Mouse (Mus musculus): ENCODE data around the gene Lrrc3b. TPM values are rescaled to one million over a fixed set of nuclear protein-coding genes. Genes with fewer than 3 reads are reported as not detected.

The Lrrc3b gene
- polyA plus RNA-seq, 1 experiment from 2014 or later, result 7.6 TPM

DNA sequence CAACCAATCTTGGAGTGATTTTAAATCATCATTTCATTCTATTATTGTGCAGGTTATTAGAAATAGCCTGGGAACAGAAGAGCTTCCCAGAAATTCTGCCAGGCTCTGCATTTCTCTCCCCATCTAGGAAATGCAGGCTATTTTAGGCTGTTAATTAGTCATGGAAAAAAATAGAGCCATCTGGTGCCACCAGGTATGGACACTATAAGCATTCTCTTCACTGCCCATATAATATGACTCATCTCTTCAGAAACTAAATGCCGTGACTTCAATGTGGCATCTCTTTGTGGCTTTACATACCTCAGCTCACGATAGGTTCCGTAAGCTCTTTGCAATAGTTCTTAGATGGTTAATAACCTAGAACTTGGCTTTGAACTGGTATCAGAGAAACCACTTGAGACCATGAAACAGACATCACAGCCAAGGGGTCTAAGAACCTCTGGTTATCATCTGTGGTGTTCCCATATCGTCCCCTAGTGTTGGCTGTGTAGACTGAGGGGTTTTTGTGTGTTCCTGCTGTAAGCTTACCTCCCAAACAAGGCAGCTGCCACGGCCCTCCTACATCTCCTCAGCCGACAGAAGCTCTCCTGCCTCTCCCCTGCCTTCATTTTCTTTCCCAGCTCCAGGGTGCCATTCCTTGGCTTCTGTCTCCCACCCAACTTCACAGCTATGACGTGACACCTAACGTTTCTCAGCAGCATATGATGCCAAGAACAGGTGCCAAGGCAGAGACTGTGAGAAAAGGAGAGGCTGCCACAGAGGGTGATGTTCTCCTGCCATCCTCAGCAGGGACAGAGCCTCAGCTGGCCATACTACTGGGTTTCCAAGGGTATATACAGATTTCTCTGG is 27.9 kb downstream of the Lrrc3b start:
- Histone ChIP-seq H3K27ac (ENCODE audit: low read depth) (no peak overlapping the region), H3K36me3 (ENCODE audit: control insufficient read depth, insufficient read depth, low read length) (no peaks in the 10 kb centered on the region), H3K9ac (ENCODE audit: low read length) (no peak overlapping the region), H3K4me2 (ENCODE audit: low read length) (no peak overlapping the region), H3K4me3 (ENCODE audit: low read depth, low read length) (no peak overlapping the region), H3K4me1 (replicated peaks; ENCODE audit: control insufficient read depth, insufficient read depth, low read length) (0 out of 2 replicates have a peak, but pooled peaks cover 2% of the 10 kb centered on the region), H3K9me3 (ENCODE audit: control insufficient read depth, low read length) (no peaks in the 10 kb centered on the region), H3K27me3 (replicated peaks; ENCODE audit: control insufficient read depth, insufficient read depth, low read length) (no peaks in the 10 kb centered on the region)
- DNase-seq (ENCODE audit: low spot score) (no peak), ATAC-seq (replicated peaks; ENCODE audit: low FRiP score, low TSS enrichment, low read depth) (no peak)
- WGBS, result 81% methylated on average over 8 of the region's 8 CpGs

DNA sequence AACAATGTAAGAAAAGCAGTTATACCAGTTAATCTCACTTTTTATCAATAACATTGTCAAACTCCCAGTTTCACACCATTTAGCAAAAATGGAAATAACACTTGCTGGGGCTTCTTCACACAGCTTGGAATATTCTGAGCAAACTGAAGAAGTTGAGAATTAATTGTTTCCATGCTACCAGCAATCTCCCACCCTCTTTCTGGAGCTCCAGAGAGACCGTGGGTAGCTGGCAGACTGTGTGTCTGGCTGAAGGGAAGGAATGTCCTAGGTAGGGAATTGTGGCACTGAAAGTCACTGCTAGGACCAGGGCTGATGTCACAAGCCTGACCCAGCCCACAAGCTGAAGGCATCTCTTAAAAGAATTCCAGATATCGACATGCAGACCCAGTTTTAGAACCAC is 53.3 kb downstream of the Lrrc3b start:
- ATAC-seq (replicated peaks; ENCODE audit: low FRiP score, low TSS enrichment, low read depth), result no peak

DNA sequence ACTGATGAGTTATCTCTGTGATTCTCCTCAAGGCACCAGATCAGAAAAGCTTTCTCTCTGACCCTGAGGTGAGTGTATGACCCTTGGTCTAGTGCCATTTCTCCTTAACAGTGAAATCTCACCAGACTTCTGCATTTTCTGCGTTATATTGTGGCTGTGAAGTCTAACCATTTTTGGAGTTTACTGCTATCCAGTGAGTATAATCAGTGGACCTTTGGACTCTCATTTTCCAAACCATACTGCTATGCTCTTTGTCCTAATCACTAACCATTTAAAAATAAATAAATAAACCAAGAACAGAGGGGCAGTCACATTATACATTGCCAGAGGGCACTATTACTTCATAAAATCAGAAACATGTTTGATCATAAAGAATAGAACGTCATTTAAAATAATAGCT is 53.8 kb downstream of the Lrrc3b start:
- WGBS, result 69% methylated on average over 2 of the region's 2 CpGs
- H3K27ac ChIP-seq (ENCODE audit: low read depth), result no peak overlapping the region
- H3K4me2 ChIP-seq (ENCODE audit: low read length), result no peak overlapping the region
- H3K36me3 ChIP-seq (ENCODE audit: control insufficient read depth, insufficient read depth, low read length), result no peaks in the 10 kb centered on the region
- no peak overlapping the region for H3K9ac ChIP-seq (ENCODE audit: low read length)
- DNase-seq (ENCODE audit: low spot score) (no peak), ATAC-seq (replicated peaks; ENCODE audit: low FRiP score, low TSS enrichment, low read depth) (no peak)
- H3K9me3 ChIP-seq (ENCODE audit: control insufficient read depth, low read length), result no peaks in the 10 kb centered on the region
- no peaks in the 10 kb centered on the region for H3K27me3 ChIP-seq (replicated peaks; ENCODE audit: control insufficient read depth, insufficient read depth, low read length)
- no peak overlapping the region for H3K4me3 ChIP-seq (ENCODE audit: low read depth, low read length)
- no peaks in the 10 kb centered on the region for H3K4me1 ChIP-seq (replicated peaks; ENCODE audit: control insufficient read depth, insufficient read depth, low read length)

More for the DNA sequence above, 53.3 kb downstream of the Lrrc3b start:
- 82% methylated on average over 2 of the region's 2 CpGs for WGBS
- no peak overlapping the region for H3K27ac ChIP-seq (ENCODE audit: low read depth)
- H3K4me1 ChIP-seq (replicated peaks; ENCODE audit: control insufficient read depth, insufficient read depth, low read length), result no peaks in the 10 kb centered on the region
- H3K9me3 ChIP-seq (ENCODE audit: control insufficient read depth, low read length), result no peaks in the 10 kb centered on the region
- no peak overlapping the region for H3K4me3 ChIP-seq (ENCODE audit: low read depth, low read length)
- H3K36me3 ChIP-seq (ENCODE audit: control insufficient read depth, insufficient read depth, low read length), result no peaks in the 10 kb centered on the region
- no peak overlapping the region for H3K9ac ChIP-seq (ENCODE audit: low read length)
- no peak overlapping the region for H3K4me2 ChIP-seq (ENCODE audit: low read length)
- DNase-seq (ENCODE audit: low spot score), result no peak
- H3K27me3 ChIP-seq (replicated peaks; ENCODE audit: control insufficient read depth, insufficient read depth, low read length), result no peaks in the 10 kb centered on the region

DNA sequence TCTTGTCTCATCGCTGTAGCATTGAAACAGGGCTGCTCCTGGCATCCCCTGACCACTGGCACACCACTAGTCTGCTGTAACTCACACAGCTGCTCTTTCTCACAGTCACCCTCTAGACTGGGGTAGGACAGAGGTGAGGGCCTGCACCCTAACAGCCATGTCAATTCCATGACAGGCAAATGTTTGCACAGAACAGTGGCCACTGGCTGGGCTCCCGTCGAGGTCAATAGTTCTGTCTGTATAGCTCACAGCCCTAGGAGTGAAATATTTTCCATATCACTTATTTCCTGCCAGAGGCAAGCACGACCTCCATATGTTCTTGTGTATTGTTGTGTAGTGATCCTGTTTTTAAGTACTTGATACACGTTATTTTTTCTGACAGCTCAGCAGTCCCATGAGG is 54.3 kb downstream of the Lrrc3b start:
- Histone ChIP-seq H3K4me2 (ENCODE audit: low read length) (no peak overlapping the region), H3K9ac (ENCODE audit: low read length) (no peak overlapping the region), H3K4me1 (replicated peaks; ENCODE audit: control insufficient read depth, insufficient read depth, low read length) (no peaks in the 10 kb centered on the region), H3K36me3 (ENCODE audit: control insufficient read depth, insufficient read depth, low read length) (no peaks in the 10 kb centered on the region), H3K9me3 (ENCODE audit: control insufficient read depth, low read length) (no peaks in the 10 kb centered on the region), H3K4me3 (ENCODE audit: low read depth, low read length) (no peak overlapping the region), H3K27ac (ENCODE audit: low read depth) (no peak overlapping the region), H3K27me3 (replicated peaks; ENCODE audit: control insufficient read depth, insufficient read depth, low read length) (no peaks in the 10 kb centered on the region)
- no peak for DNase-seq (ENCODE audit: low spot score)
- 55% methylated on average over 5 of the region's 5 CpGs for WGBS
- ATAC-seq (replicated peaks; ENCODE audit: low FRiP score, low TSS enrichment, low read depth), result no peak

DNA sequence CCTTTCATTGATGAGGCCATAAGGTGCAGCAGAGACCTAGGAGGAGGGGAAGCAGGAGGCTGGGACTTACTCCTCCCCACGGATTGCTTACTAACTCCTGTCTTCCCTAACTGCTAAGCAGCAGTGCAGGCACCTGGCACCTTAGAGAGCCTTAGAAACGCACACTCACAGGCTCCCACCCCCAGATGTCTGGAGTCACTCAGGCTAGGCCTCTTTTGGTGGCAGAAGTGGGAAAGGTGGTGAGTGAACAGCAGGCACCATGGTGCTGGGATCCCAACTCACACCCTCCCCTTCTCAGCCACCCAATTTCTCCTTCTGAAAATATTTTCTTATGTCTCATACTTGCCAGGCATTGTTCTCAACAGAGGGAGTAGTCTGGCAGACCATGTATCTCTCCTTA is 55.7 kb downstream of the Lrrc3b start:
- Histone ChIP-seq H3K4me2 (ENCODE audit: low read length) (no peak overlapping the region), H3K27ac (ENCODE audit: low read depth) (no peak overlapping the region), H3K9me3 (ENCODE audit: control insufficient read depth, low read length) (no peaks in the 10 kb centered on the region), H3K4me1 (replicated peaks; ENCODE audit: control insufficient read depth, insufficient read depth, low read length) (no peaks in the 10 kb centered on the region), H3K36me3 (ENCODE audit: control insufficient read depth, insufficient read depth, low read length) (no peaks in the 10 kb centered on the region), H3K27me3 (replicated peaks; ENCODE audit: control insufficient read depth, insufficient read depth, low read length) (no peaks in the 10 kb centered on the region), H3K9ac (ENCODE audit: low read length) (no peak overlapping the region), H3K4me3 (ENCODE audit: low read depth, low read length) (no peak overlapping the region)
- no peak for DNase-seq (ENCODE audit: low spot score)
- ATAC-seq (replicated peaks; ENCODE audit: low FRiP score, low TSS enrichment, low read depth), result no peak
- WGBS, result 25% methylated on average over 2 of the region's 2 CpGs

DNA sequence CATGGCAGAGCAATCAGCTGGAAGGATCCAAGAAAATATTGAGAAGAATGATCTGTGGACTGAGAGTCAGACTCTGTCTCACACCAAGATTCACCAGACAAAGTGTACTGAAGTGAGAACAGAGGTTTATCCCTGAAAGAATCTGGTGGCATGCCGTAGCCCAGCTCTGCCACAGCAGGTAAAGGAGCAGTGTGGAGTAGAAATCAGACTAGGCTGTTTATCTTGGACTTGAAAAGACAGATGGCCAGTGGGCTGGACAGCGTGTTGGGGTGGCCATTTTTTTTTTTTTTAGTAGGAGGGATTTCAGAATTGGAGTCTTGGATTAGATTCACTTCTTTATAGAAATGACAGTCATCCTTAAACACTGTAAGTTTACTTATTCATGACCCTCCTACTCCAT is 61.4 kb downstream of the Lrrc3b start:
- ATAC-seq (replicated peaks; ENCODE audit: low FRiP score, low TSS enrichment, low read depth) (no peak), DNase-seq (ENCODE audit: low spot score) (no peak)
- H3K4me1 ChIP-seq (replicated peaks; ENCODE audit: control insufficient read depth, insufficient read depth, low read length), result no peaks in the 10 kb centered on the region
- H3K9ac ChIP-seq (ENCODE audit: low read length), result no peak overlapping the region
- H3K36me3 ChIP-seq (ENCODE audit: control insufficient read depth, insufficient read depth, low read length), result no peaks in the 10 kb centered on the region
- no peak overlapping the region for H3K27ac ChIP-seq (ENCODE audit: low read depth)
- WGBS, result 87% methylated on average over 2 of the region's 2 CpGs
- H3K9me3 ChIP-seq (ENCODE audit: control insufficient read depth, low read length), result no peaks in the 10 kb centered on the region
- no peaks in the 10 kb centered on the region for H3K27me3 ChIP-seq (replicated peaks; ENCODE audit: control insufficient read depth, insufficient read depth, low read length)
- H3K4me2 ChIP-seq (ENCODE audit: low read length), result no peak overlapping the region
- no peak overlapping the region for H3K4me3 ChIP-seq (ENCODE audit: low read depth, low read length)

DNA sequence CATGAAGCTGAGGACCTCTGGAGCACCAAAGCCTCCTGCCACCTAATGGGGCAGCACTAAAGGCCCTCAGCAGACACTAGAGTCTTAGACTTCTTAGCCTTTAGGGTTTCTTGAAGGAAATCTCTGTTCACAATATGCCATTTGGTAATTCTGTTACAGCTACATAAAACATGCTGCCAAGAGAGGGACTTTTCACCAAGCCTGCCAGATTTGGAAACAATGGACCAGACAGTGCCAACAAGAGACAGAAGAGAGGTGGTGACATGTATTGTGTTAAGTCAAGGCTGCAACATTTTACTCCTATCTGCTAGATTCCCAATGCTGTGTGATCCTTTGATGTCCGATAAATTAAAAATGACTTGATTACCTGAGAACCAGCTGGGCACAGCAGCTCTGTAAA is 62.0 kb downstream of the Lrrc3b start:
- no peak overlapping the region for H3K27ac ChIP-seq (ENCODE audit: low read depth)
- no peak for ATAC-seq (replicated peaks; ENCODE audit: low FRiP score, low TSS enrichment, low read depth)
- no peaks in the 10 kb centered on the region for H3K4me1 ChIP-seq (replicated peaks; ENCODE audit: control insufficient read depth, insufficient read depth, low read length)
- no peak for DNase-seq (ENCODE audit: low spot score)
- H3K36me3 ChIP-seq (ENCODE audit: control insufficient read depth, insufficient read depth, low read length), result no peaks in the 10 kb centered on the region
- no peaks in the 10 kb centered on the region for H3K9me3 ChIP-seq (ENCODE audit: control insufficient read depth, low read length)
- H3K4me2 ChIP-seq (ENCODE audit: low read length), result no peak overlapping the region
- H3K27me3 ChIP-seq (replicated peaks; ENCODE audit: control insufficient read depth, insufficient read depth, low read length), result no peaks in the 10 kb centered on the region
- 95% methylated on average over 1 of the region's 1 CpGs for whole genome bisulfite sequencing
- no peak overlapping the region for H3K9ac ChIP-seq (ENCODE audit: low read length)
- no peak overlapping the region for H3K4me3 ChIP-seq (ENCODE audit: low read depth, low read length)

DNA sequence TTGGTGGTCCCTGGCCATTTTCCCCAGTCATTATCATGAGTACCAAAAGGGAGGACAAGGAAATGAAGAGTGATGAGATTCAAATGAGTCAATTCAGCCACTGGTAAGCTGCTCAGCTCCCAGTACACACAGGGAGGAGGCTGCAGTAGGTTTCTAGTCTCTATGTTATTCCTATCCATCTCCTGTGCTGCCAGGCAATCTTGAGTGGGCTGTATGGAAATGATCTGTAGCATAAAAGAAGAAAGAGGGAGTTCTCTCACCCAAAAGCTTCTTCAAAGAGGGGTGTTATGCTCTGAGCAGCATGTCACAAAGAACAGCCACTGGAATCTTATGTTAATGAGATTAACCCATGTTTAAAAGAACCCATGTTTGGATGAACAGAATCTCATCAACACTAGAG is 64.5 kb downstream of the Lrrc3b start:
- Histone ChIP-seq H3K4me3 (ENCODE audit: low read depth, low read length) (no peak overlapping the region), H3K4me1 (replicated peaks; ENCODE audit: control insufficient read depth, insufficient read depth, low read length) (no peaks in the 10 kb centered on the region), H3K27me3 (replicated peaks; ENCODE audit: control insufficient read depth, insufficient read depth, low read length) (no peaks in the 10 kb centered on the region), H3K9ac (ENCODE audit: low read length) (no peak overlapping the region), H3K27ac (ENCODE audit: low read depth) (no peak overlapping the region), H3K9me3 (ENCODE audit: control insufficient read depth, low read length) (no peaks in the 10 kb centered on the region), H3K4me2 (ENCODE audit: low read length) (no peak overlapping the region), H3K36me3 (ENCODE audit: control insufficient read depth, insufficient read depth, low read length) (no peaks in the 10 kb centered on the region)
- DNase-seq (ENCODE audit: low spot score), result no peak
- no peak for ATAC-seq (replicated peaks; ENCODE audit: low FRiP score, low TSS enrichment, low read depth)

DNA sequence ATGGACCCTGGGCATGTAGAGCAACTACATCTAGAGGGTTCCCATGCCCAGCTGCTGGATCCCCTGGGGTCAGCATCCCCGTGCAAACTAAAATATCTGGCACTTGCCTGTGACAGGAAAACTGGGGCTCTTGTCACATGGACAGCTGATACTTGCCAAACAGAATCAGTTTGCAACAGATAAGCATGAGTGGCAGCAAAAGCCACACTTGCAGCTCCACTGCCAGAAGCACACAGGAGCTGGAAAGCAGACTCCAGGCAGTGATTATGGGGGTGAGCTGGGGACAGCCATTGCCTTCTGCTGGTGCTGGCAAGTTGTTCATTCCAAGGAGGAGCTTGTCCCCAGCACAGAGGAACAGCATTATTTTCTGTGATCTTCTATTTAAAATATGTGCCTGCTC is 65.8 kb downstream of the Lrrc3b start:
- H3K27me3 ChIP-seq (replicated peaks; ENCODE audit: control insufficient read depth, insufficient read depth, low read length), result no peaks in the 10 kb centered on the region
- ATAC-seq (replicated peaks; ENCODE audit: low FRiP score, low TSS enrichment, low read depth), result no peak

More for the DNA sequence above, 65.8 kb downstream of the Lrrc3b start:
- H3K4me1 ChIP-seq (replicated peaks; ENCODE audit: control insufficient read depth, insufficient read depth, low read length), result no peaks in the 10 kb centered on the region
- H3K9me3 ChIP-seq (ENCODE audit: control insufficient read depth, low read length), result no peaks in the 10 kb centered on the region
- DNase-seq (ENCODE audit: low spot score), result no peak
- no peak overlapping the region for H3K27ac ChIP-seq (ENCODE audit: low read depth)
- no peak overlapping the region for H3K4me3 ChIP-seq (ENCODE audit: low read depth, low read length)
- H3K4me2 ChIP-seq (ENCODE audit: low read length), result no peak overlapping the region
- H3K36me3 ChIP-seq (ENCODE audit: control insufficient read depth, insufficient read depth, low read length), result no peaks in the 10 kb centered on the region
- no peak overlapping the region for H3K9ac ChIP-seq (ENCODE audit: low read length)
- 69% methylated on average over 1 of the region's 1 CpGs for WGBS

Measured in intestine, embryonic 14.5 days (tissue).